Mouse (Mus musculus) intestine, embryonic 16.5 days (tissue): ENCODE results near the gene Gm17409. TPM values are rescaled to one million over a fixed set of nuclear protein-coding genes. Genes with fewer than 3 reads are reported as not detected.

ENCODE experiments used
- ATAC-seq: fragments of 200-750 bp; cut with Nextera tagmentation; 2 replicates; pipeline ENCODE4 v1.8.0; 2017; ENCODE audit warnings: moderate TSS enrichment, moderate library complexity
- H3K27ac ChIP-seq: fragments of 300-500 bp; sonication (generic); 2 replicates; pipeline ENCODE4 v1.5.1; 2014; ENCODE audit warnings: mild to moderate bottlenecking, low read length
- H3K27me3 ChIP-seq: fragments of 300-500 bp; sonication (generic); replicated peaks from 2 replicates; pipeline ENCODE4 v1.6.1; 2014; ENCODE audit warnings: low read length, control low read depth, mixed read lengths; ENCODE audit not compliant: control insufficient read depth, insufficient read depth
- H3K36me3 ChIP-seq: fragments of 300-500 bp; sonication (generic); 2 replicates; pipeline ENCODE4 v1.6.1; 2014; ENCODE audit warnings: low read length, control low read depth; ENCODE audit not compliant: control insufficient read depth, insufficient read depth
- H3K4me1 ChIP-seq: fragments of 300-500 bp; sonication (generic); 2 replicates; pipeline ENCODE4 v1.6.1; 2014; ENCODE audit warnings: low read length, control low read depth, mixed read lengths; ENCODE audit not compliant: control insufficient read depth, insufficient read depth
- H3K4me2 ChIP-seq: fragments of 300-500 bp; sonication (generic); 2 replicates; pipeline ENCODE4 v1.6.1; 2014; ENCODE audit warnings: low read depth, low read length, control low read depth
- H3K4me3 ChIP-seq: fragments of 300-500 bp; sonication (generic); 2 replicates; pipeline ENCODE4 v1.5.1; 2014; ENCODE audit warnings: mild to moderate bottlenecking, low read length
- H3K9ac ChIP-seq: fragments of 300-500 bp; sonication (generic); 2 replicates; pipeline ENCODE4 v1.6.1; 2014; ENCODE audit warnings: low read depth, low read length
- H3K9me3 ChIP-seq: fragments of 300-500 bp; sonication (generic); 2 replicates; pipeline ENCODE4 v1.6.1; 2016; ENCODE audit warnings: low read length, control low read depth; ENCODE audit not compliant: control insufficient read depth
- WGBS: fragments of 180-500 bp; shearing (Covaris S2); extraction: QIAGEN DNeasy Blood & Tissue Kit; methylation state at CpG from one replicate; pipeline ENCODE4 v1.1.7; 2014; 5-methylcytosine and 5-hydroxymethylcytosine counted together
- polyA plus RNA-seq: library from polyadenylated mRNA; unstranded; fragments of >200 nt; fragmentation: Nextera tagmentation; extraction: Ambion mirVana; gene quantifications from 2 replicates; pipeline ENCODE4 v1.2.1, GENCODE M21; 2015

Gm17409 gene
- polyA plus RNA-seq, 1 experiment from 2014 or later = 0.13 TPM

DNA sequence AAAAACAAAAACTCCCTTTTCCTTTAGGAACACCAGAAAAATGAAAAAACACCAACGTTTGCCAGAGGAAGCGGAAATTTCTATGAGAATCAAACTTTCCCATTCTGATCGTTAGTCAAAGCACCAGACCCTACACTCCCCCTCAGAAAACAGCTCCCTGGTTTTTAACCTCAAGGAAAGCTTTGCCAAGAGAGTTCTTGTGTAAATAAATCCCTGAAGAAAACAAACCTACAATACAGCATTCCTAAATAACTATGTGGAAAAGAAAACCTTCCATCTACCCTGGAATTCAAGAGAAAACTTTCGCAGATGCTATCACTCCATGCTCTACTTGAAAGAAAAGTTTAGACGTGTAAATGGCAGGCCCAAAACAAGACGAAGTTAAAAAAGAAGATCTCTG lies 47.0 kb downstream of the Gm17409 start:
- Histone ChIP-seq H3K4me3 (no peak overlapping the region), H3K27ac (no peak overlapping the region), H3K4me1 (peaks cover 11% of the 10 kb centered on the region; the same call in 1 of the 2 replicates), H3K27me3 (no peaks in the 10 kb centered on the region), H3K4me2 (no peak overlapping the region), H3K9me3 (no peaks in the 10 kb centered on the region), H3K9ac (no peak overlapping the region), H3K36me3 (no peaks in the 10 kb centered on the region)
- WGBS = 57% methylated on average over 6 of the region's 6 CpGs
- no peak for ATAC-seq

DNA sequence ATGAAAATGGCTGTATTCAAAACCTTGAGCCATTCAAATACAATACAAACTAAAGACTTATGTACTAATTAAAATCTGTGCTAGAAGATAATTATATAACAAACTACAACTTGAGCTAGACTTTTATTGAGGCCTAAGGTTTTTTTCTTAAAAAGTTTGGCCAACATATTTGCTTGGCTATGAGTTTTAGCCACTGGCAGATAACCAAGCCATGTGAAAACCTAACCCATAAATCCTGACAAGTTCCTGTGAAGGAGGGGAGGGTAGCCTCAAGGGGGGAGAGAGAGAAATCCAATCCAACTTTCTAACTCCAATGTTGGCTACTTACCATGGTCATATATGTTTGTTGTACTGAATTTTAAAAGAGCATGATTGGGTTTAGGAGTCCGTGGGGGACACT lies 48.6 kb downstream of the Gm17409 start:
- H3K9me3 ChIP-seq = no peaks in the 10 kb centered on the region
- H3K36me3 ChIP-seq = no peaks in the 10 kb centered on the region
- no peak for ATAC-seq
- H3K4me3 ChIP-seq = no peak overlapping the region
- H3K4me2 ChIP-seq = no peak overlapping the region
- H3K4me1 ChIP-seq = peaks cover 5% of the 10 kb centered on the region; the same call in 1 of the 2 replicates
- H3K27ac ChIP-seq = no peak overlapping the region
- no peaks in the 10 kb centered on the region for H3K27me3 ChIP-seq
- 89% methylated on average over 1 of the region's 1 CpGs for WGBS
- no peak overlapping the region for H3K9ac ChIP-seq

Other genes with a start within 250 kb of the Gm17409 start
- gene Acvr1c, start 112.2 kb upstream of the Gm17409 start, polyA plus RNA-seq = 3.8 and 5.3 TPM in 2 replicates
- gene Acvr1, start 97.0 kb downstream of the Gm17409 start, polyA plus RNA-seq = 4.6 and 5.3 TPM in 2 replicates
- 5.4 and 5.7 TPM in 2 replicates for gene Upp2, start 97.2 kb downstream of the Gm17409 start, polyA plus RNA-seq